Mouse (Mus musculus) brain, embryonic 14.5 days (tissue): ENCODE measurements at regions not wholly inside any gene's neighbourhood (a gene's known extent, or its start where the extent isn't known, plus 50 kb on each side); places are given as distances from the start of the nearest gene placed in this dataset.

Source experiments
- CTCF ChIP-seq: fragments of 200-500 bp; IDR thresholded peaks from 2 replicates; pipeline ENCODE4 v1.5.1; 2012; ENCODE audit warnings: inconsistent platforms, mild to moderate bottlenecking, moderate library complexity, borderline replicate concordance; ENCODE audit not compliant: insufficient read depth, insufficient read length; ENCODE audit errors: extremely low read depth
- POLR2A ChIP-seq: fragments of 200-500 bp; IDR thresholded peaks from 2 replicates; pipeline ENCODE4 v1.6.1; 2012; ENCODE audit warnings: mild to moderate bottlenecking, inconsistent platforms, borderline replicate concordance; ENCODE audit not compliant: poor library complexity, insufficient read depth, insufficient read length, severe bottlenecking; ENCODE audit errors: extremely low read depth

DNA sequence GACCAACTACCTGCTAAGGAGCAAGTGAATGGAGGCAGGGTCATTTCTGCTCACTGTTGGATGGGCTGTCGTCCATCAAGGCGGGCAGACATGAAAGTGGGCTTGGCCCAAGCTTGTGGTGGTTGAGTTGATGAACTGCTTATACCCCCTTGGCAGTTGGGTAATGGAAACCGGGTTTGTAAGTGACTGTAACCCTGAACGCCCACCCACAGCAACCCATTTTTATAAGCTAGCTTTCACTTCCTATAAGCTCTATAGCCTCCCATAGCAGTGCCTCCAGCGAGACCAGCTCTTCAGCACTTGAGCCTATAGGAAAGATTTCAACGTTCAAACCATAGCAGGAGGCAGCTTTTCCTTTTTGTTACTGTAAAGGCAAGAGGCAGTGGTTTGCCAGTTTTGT, 116.2 kb downstream of the Mbl2 start:
- TF ChIP-seq CTCF (no peak), POLR2A (no peak)
